Mouse (Mus musculus): ENCODE results near the gene Sptb.

DNA sequence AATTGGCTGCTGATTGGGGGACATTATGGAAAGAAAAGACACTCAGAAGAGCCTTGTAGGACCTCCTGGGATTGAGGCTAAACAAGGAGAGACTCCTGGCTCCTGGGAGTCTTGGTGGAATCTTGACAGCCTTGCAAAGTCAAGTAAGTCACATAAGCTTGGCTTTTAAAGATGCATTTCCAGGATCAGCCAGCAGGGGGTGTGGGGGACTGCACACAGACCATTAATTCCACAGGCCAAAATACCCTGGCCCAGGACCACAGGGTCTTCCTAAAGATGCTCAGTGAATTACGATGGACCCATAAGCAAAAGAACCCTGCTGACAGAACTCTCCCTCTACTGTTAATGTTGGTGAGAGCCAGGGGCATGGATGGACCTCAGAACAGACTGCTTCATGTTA, 118.1 kb downstream of the Sptb start:
- TF ChIP-seq CTCF (IDR thresholded peaks at IDR 0.05; ENCODE audit: low read depth) (peak; percentile 76), EP300 (IDR thresholded peaks at IDR 0.05; ENCODE audit: low read depth) (no peak)

All from heart, postnatal 0 days (tissue).